Mouse (Mus musculus): ENCODE measurements around the gene Olfr624. TPM values are rescaled to one million over a fixed set of nuclear protein-coding genes. Genes with fewer than 3 reads are reported as not detected.

Olfr624 gene
- polyA plus RNA-seq (2017; shearing (Covaris generic)) = 0.06 TPM

GRCm38 (mm10) chr7:103671091-103671490, at the start of gene Olfr624:
Olfr624 (minus strand) TSS chr7:103671191.

GRCm38 (mm10) chr7:103714371-103714770, 43.4 kb upstream of the Olfr624 start, which contains the start of gene Olfr243:
Olfr243 (plus strand) TSS chr7:103714671.

GRCm38 (mm10) chr7:103682420-103682819, 11.4 kb upstream of the Olfr624 start, which contains the start of gene Olfr625-ps1:
Olfr625-ps1 (plus strand) TSS chr7:103682720.

GRCm38 (mm10) chr7:103663598-103663997, 7.4 kb downstream of the Olfr624 start, which contains the start of gene Olfr623:
Olfr623 (minus strand) TSS chr7:103663698.

GRCm38 (mm10) chr7:103642602-103643001, 28.4 kb downstream of the Olfr624 start, which contains the start of gene Olfr622:
Olfr622 (minus strand) TSS chr7:103642702.

Other genes starting within 250 kb of the Olfr624 start
- gene Olfr605, start 225.8 kb downstream of the Olfr624 start, polyA plus RNA-seq (2017; shearing (Covaris generic)) = not detected
- not detected for gene Olfr606, start 222.1 kb downstream of the Olfr624 start, polyA plus RNA-seq (2017; shearing (Covaris generic))
- 0.20 TPM for gene Olfr607, start 207.0 kb downstream of the Olfr624 start, polyA plus RNA-seq (2017; shearing (Covaris generic))
- not detected for gene Olfr608, start 201.3 kb downstream of the Olfr624 start, polyA plus RNA-seq (2017; shearing (Covaris generic))
- gene Olfr609, start 173.1 kb downstream of the Olfr624 start, polyA plus RNA-seq (2017; shearing (Covaris generic)) = not detected
- gene Olfr610, start 159.1 kb downstream of the Olfr624 start, polyA plus RNA-seq (2017; shearing (Covaris generic)) = not detected
- not detected for gene Olfr611, start 150.3 kb downstream of the Olfr624 start, polyA plus RNA-seq (2017; shearing (Covaris generic))
- gene Olfr612, start 128.5 kb downstream of the Olfr624 start, polyA plus RNA-seq (2017; shearing (Covaris generic)) = not detected
- gene Olfr613, start 123.1 kb downstream of the Olfr624 start, polyA plus RNA-seq (2017; shearing (Covaris generic)) = 0.06 TPM
- gene Olfr615, start 115.1 kb downstream of the Olfr624 start, polyA plus RNA-seq (2017; shearing (Covaris generic)) = not detected
- not detected for gene Olfr616, start 102.0 kb downstream of the Olfr624 start, polyA plus RNA-seq (2017; shearing (Covaris generic))
- not detected for gene Olfr617, start 98.1 kb downstream of the Olfr624 start, polyA plus RNA-seq (2017; shearing (Covaris generic))
- gene Olfr618, start 81.1 kb downstream of the Olfr624 start, polyA plus RNA-seq (2017; shearing (Covaris generic)) = not detected
- not detected for gene Olfr619, start 70.6 kb downstream of the Olfr624 start, polyA plus RNA-seq (2017; shearing (Covaris generic))
- gene Olfr620, start 58.7 kb downstream of the Olfr624 start, polyA plus RNA-seq (2017; shearing (Covaris generic)) = 0.25 TPM
- gene Olfr622, start 28.5 kb downstream of the Olfr624 start, polyA plus RNA-seq (2017; shearing (Covaris generic)) = not detected
- gene Olfr623, start 7.5 kb downstream of the Olfr624 start, polyA plus RNA-seq (2017; shearing (Covaris generic)) = not detected
- gene Olfr625-ps1, start 11.5 kb upstream of the Olfr624 start, polyA plus RNA-seq (2017; shearing (Covaris generic)) = not detected
- gene Olfr243, start 43.5 kb upstream of the Olfr624 start, polyA plus RNA-seq (2017; shearing (Covaris generic)) = not detected
- gene Olfr628, start 59.2 kb upstream of the Olfr624 start, polyA plus RNA-seq (2017; shearing (Covaris generic)) = not detected
- not detected for gene Olfr629, start 73.8 kb upstream of the Olfr624 start, polyA plus RNA-seq (2017; shearing (Covaris generic))
- not detected for gene Olfr630, start 86.1 kb upstream of the Olfr624 start, polyA plus RNA-seq (2017; shearing (Covaris generic))
- not detected for gene Olfr69, start 100.4 kb upstream of the Olfr624 start, polyA plus RNA-seq (2017; shearing (Covaris generic))
- gene Olfr68, start 108.5 kb upstream of the Olfr624 start, polyA plus RNA-seq (2017; shearing (Covaris generic)) = not detected
- not detected for gene Olfr67, start 120.6 kb upstream of the Olfr624 start, polyA plus RNA-seq (2017; shearing (Covaris generic))
- gene Hbb-bt, start 142.8 kb upstream of the Olfr624 start, polyA plus RNA-seq (2017; shearing (Covaris generic)) = not detected
- gene Hbb-bs, start 156.9 kb upstream of the Olfr624 start, polyA plus RNA-seq (2017; shearing (Covaris generic)) = 1.2 TPM
- not detected for gene Hbb-bh2, start 169.3 kb upstream of the Olfr624 start, polyA plus RNA-seq (2017; shearing (Covaris generic))
- gene Hbb-bh1, start 172.0 kb upstream of the Olfr624 start, polyA plus RNA-seq (2017; shearing (Covaris generic)) = not detected
- gene Hbb-y, start 182.0 kb upstream of the Olfr624 start, polyA plus RNA-seq (2017; shearing (Covaris generic)) = not detected
- gene Olfr66, start 215.1 kb upstream of the Olfr624 start, polyA plus RNA-seq (2017; shearing (Covaris generic)) = not detected
- not detected for gene Olfr64, start 223.3 kb upstream of the Olfr624 start, polyA plus RNA-seq (2017; shearing (Covaris generic))
- not detected for gene Olfr65, start 232.3 kb upstream of the Olfr624 start, polyA plus RNA-seq (2017; shearing (Covaris generic))

All from naive thymus-derived CD4-positive, alpha-beta T cell, adult 5 months (primary cell).